Mouse (Mus musculus) liver, embryonic 15.5 days (tissue): ENCODE results near the gene Ecm1. TPM values are rescaled to one million over a fixed set of nuclear protein-coding genes. Genes with fewer than 3 reads are reported as not detected.

Experiments
- ATAC-seq: fragments of 200-750 bp; cut with Nextera tagmentation; 2 replicates; pipeline ENCODE4 v1.8.0; 2017; ENCODE audit warnings: moderate number of reproducible peaks, mild to moderate bottlenecking, moderate library complexity; ENCODE audit not compliant: insufficient read depth
- H3K27ac ChIP-seq: fragments of 300-500 bp; sonication (generic); replicated peaks from 2 replicates; pipeline ENCODE4 v1.5.1; 2015; ENCODE audit warnings: mild to moderate bottlenecking, inconsistent platforms
- H3K27me3 ChIP-seq: fragments of 300-500 bp; sonication (generic); 2 replicates; pipeline ENCODE4 v1.6.1; 2015; ENCODE audit warnings: mild to moderate bottlenecking, inconsistent platforms
- H3K36me3 ChIP-seq: fragments of 300-500 bp; sonication (generic); replicated peaks from 2 replicates; pipeline ENCODE4 v1.6.1; 2015; ENCODE audit warnings: moderate library complexity, mild to moderate bottlenecking, inconsistent platforms
- H3K4me1 ChIP-seq: fragments of 300-500 bp; sonication (generic); replicated peaks from 2 replicates; pipeline ENCODE4 v1.6.1; 2015; ENCODE audit warnings: inconsistent platforms
- H3K4me2 ChIP-seq: fragments of 300-500 bp; sonication (generic); 2 replicates; pipeline ENCODE4 v1.6.1; 2015; ENCODE audit warnings: moderate library complexity, mild to moderate bottlenecking, inconsistent platforms
- H3K4me3 ChIP-seq: fragments of 300-500 bp; sonication (generic); replicated peaks from 2 replicates; pipeline ENCODE4 v1.5.1; 2015; ENCODE audit warnings: mild to moderate bottlenecking, inconsistent platforms
- H3K9ac ChIP-seq: fragments of 300-500 bp; sonication (generic); 2 replicates; pipeline ENCODE4 v1.6.1; 2015; ENCODE audit warnings: moderate library complexity, mild to moderate bottlenecking, inconsistent platforms
- H3K9me3 ChIP-seq: fragments of 300-500 bp; sonication (generic); replicated peaks from 2 replicates; pipeline ENCODE4 v1.6.1; 2016; ENCODE audit warnings: inconsistent platforms
- WGBS: fragments of 180-500 bp; shearing (Covaris S2); methylation state at CpG from one replicate; pipeline ENCODE4 v1.1.7; 2015; ENCODE audit warnings: mixed read lengths; ENCODE audit not compliant: insufficient replicate concordance; 5-methylcytosine and 5-hydroxymethylcytosine counted together
- polyA plus RNA-seq: library from polyadenylated mRNA; unstranded; fragments of >200 nt; fragmentation: Nextera tagmentation; extraction: Ambion mirVana; gene quantifications from 2 replicates; pipeline ENCODE4 v1.2.1, GENCODE M21; 2015

Gene Ecm1
- 17.4 and 18.2 TPM in 2 replicates for polyA plus RNA-seq

GRCm38 (mm10) chr3:95739353-95740104, at the start of gene Ecm1:
Ecm1 (minus strand) TSS chr3:95739569.
- WGBS, result 52% methylated on average over 7 of the region's 7 CpGs
- no peaks in the 10 kb centered on the region for H3K9me3 ChIP-seq
- no peak within 1 kb of the TSS for H3K9ac ChIP-seq
- no peak for ATAC-seq
- peak within 1 kb of the TSS; percentile 23; the same call in 1 of the 2 replicates for H3K4me2 ChIP-seq
- H3K36me3 ChIP-seq, result peaks cover 40% of the 10 kb centered on the region
- no peak within 1 kb of the TSS for H3K4me3 ChIP-seq
- H3K4me1 ChIP-seq, result peaks cover 34% of the 10 kb centered on the region
- H3K27me3 ChIP-seq, result no peaks in the 10 kb centered on the region
- peak within 1 kb of the TSS; percentile 70 for H3K27ac ChIP-seq

GRCm38 (mm10) chr3:95785501-95785900, 46.1 kb upstream of the Ecm1 start:
- H3K4me1 ChIP-seq, result no peaks in the 10 kb centered on the region
- ATAC-seq, result no peak
- H3K9ac ChIP-seq, result no peak overlapping the region
- H3K27me3 ChIP-seq, result no peaks in the 10 kb centered on the region
- H3K36me3 ChIP-seq, result peaks cover 67% of the 10 kb centered on the region
- H3K9me3 ChIP-seq, result no peaks in the 10 kb centered on the region
- H3K4me2 ChIP-seq, result no peak overlapping the region
- 90% methylated on average over 4 of the region's 4 CpGs for WGBS
- no peak overlapping the region for H3K27ac ChIP-seq
- H3K4me3 ChIP-seq, result no peak overlapping the region

GRCm38 (mm10) chr3:95771985-95772384, 32.6 kb upstream of the Ecm1 start:
- Histone ChIP-seq H3K4me2 (no peak overlapping the region), H3K36me3 (peaks cover 68% of the 10 kb centered on the region), H3K9ac (no peak overlapping the region), H3K27me3 (no peaks in the 10 kb centered on the region), H3K4me3 (no peak overlapping the region), H3K27ac (no peak overlapping the region), H3K4me1 (peaks cover 6% of the 10 kb centered on the region), H3K9me3 (no peaks in the 10 kb centered on the region)
- no peak for ATAC-seq

GRCm38 (mm10) chr3:95765534-95765933, 26.2 kb upstream of the Ecm1 start:
- Histone ChIP-seq H3K4me1 (no peaks in the 10 kb centered on the region), H3K36me3 (peaks cover 58% of the 10 kb centered on the region), H3K9ac (no peak overlapping the region), H3K4me3 (no peak overlapping the region), H3K4me2 (no peak overlapping the region), H3K9me3 (no peaks in the 10 kb centered on the region), H3K27me3 (no peaks in the 10 kb centered on the region), H3K27ac (no peak overlapping the region)
- WGBS, result 85% methylated on average over 10 of the region's 10 CpGs
- ATAC-seq, result no peak

- Histone ChIP-seq H3K9me3 (no peaks in the 10 kb centered on the region), H3K4me3 (no peak overlapping the region), H3K27me3 (no peaks in the 10 kb centered on the region), H3K4me2 (no peak overlapping the region), H3K36me3 (peaks cover 49% of the 10 kb centered on the region), H3K4me1 (no peaks in the 10 kb centered on the region), H3K9ac (no peak overlapping the region), H3K27ac (no peak overlapping the region)
- WGBS, result 86% methylated on average over 10 of the region's 10 CpGs
- ATAC-seq, result no peak
These were observed 24.4 kb upstream of the Ecm1 start for GRCm38 (mm10) chr3:95763811-95764210.

GRCm38 (mm10) chr3:95762961-95763360, 23.6 kb upstream of the Ecm1 start:
- no peak for ATAC-seq
- Histone ChIP-seq H3K9me3 (no peaks in the 10 kb centered on the region), H3K4me3 (no peak overlapping the region), H3K4me2 (no peak overlapping the region), H3K9ac (no peak overlapping the region), H3K27ac (no peak overlapping the region), H3K36me3 (peaks cover 42% of the 10 kb centered on the region), H3K4me1 (no peaks in the 10 kb centered on the region), H3K27me3 (no peaks in the 10 kb centered on the region)
- 69% methylated on average over 6 of the region's 6 CpGs for WGBS

- Histone ChIP-seq H3K27ac (no peak overlapping the region), H3K4me3 (no peak overlapping the region), H3K4me2 (no peak overlapping the region), H3K9me3 (no peaks in the 10 kb centered on the region), H3K36me3 (peaks cover 33% of the 10 kb centered on the region), H3K4me1 (no peaks in the 10 kb centered on the region), H3K9ac (no peak overlapping the region), H3K27me3 (peaks cover 3% of the 10 kb centered on the region; the same call in 1 of the 2 replicates)
- no peak for ATAC-seq
- 74% methylated on average over 4 of the region's 4 CpGs for WGBS
These were observed 22.4 kb upstream of the Ecm1 start for GRCm38 (mm10) chr3:95761771-95762170.

- ATAC-seq, result no peak
- H3K27ac ChIP-seq, result no peak overlapping the region
- no peaks in the 10 kb centered on the region for H3K9me3 ChIP-seq
- no peak overlapping the region for H3K4me2 ChIP-seq
- peaks cover 8% of the 10 kb centered on the region; the same call in 1 of the 2 replicates for H3K27me3 ChIP-seq
- no peak overlapping the region for H3K4me3 ChIP-seq
- H3K36me3 ChIP-seq, result peaks cover 22% of the 10 kb centered on the region
- peaks cover under 1% of the 10 kb centered on the region; the same call in 1 of the 2 replicates for H3K4me1 ChIP-seq
- H3K9ac ChIP-seq, result no peak overlapping the region
These were observed 21.3 kb upstream of the Ecm1 start for GRCm38 (mm10) chr3:95760656-95761055.

- Histone ChIP-seq H3K4me3 (no peak within 1 kb of the TSS), H3K9ac (no peak within 1 kb of the TSS), H3K27me3 (peaks cover 8% of the 10 kb centered on the region; the same call in 1 of the 2 replicates), H3K36me3 (peaks cover 17% of the 10 kb centered on the region), H3K9me3 (no peaks in the 10 kb centered on the region), H3K4me2 (no peak within 1 kb of the TSS), H3K27ac (no peak within 1 kb of the TSS), H3K4me1 (peaks cover 5% of the 10 kb centered on the region)
- WGBS, result 73% methylated on average over 6 of the region's 6 CpGs
- no peak for ATAC-seq
These were observed 20.7 kb upstream of the Ecm1 start, which contains the start of gene Tars2 for GRCm38 (mm10) chr3:95760106-95760505. Tars2 (minus strand) TSS chr3:95760206.

GRCm38 (mm10) chr3:95758467-95759218, 19.3 kb upstream of the Ecm1 start:
- no peak overlapping the region for H3K4me3 ChIP-seq
- no peak overlapping the region for H3K9ac ChIP-seq
- no peak overlapping the region for H3K4me2 ChIP-seq
- H3K9me3 ChIP-seq, result no peaks in the 10 kb centered on the region
- WGBS, result 44% methylated on average over 9 of the region's 9 CpGs
- H3K27ac ChIP-seq, result no peak overlapping the region
- H3K4me1 ChIP-seq, result peaks cover 18% of the 10 kb centered on the region
- 0 out of 2 replicates have a peak, but pooled peaks cover 2% of the 10 kb centered on the region for H3K36me3 ChIP-seq
- ATAC-seq, result no peak
- H3K27me3 ChIP-seq, result peaks cover 8% of the 10 kb centered on the region; the same call in 1 of the 2 replicates

- Histone ChIP-seq H3K4me2 (no peak overlapping the region), H3K4me1 (peaks cover 26% of the 10 kb centered on the region), H3K27ac (no peak overlapping the region), H3K36me3 (peaks cover 14% of the 10 kb centered on the region; the same call in 1 of the 2 replicates), H3K4me3 (no peak overlapping the region), H3K9me3 (no peaks in the 10 kb centered on the region), H3K27me3 (peaks cover 8% of the 10 kb centered on the region; the same call in 1 of the 2 replicates), H3K9ac (no peak overlapping the region)
- WGBS, result 69% methylated on average over 2 of the region's 2 CpGs
- no peak for ATAC-seq
These were observed 17.4 kb upstream of the Ecm1 start for GRCm38 (mm10) chr3:95756808-95757207.
